Comparison of ENCODE assay signal across 8 mouse cellular contexts in genomic region chr4:124700248-124700971, GRCm38 (mm10). TPM values are rescaled to one million over a fixed set of nuclear protein-coding genes. Genes with fewer than 3 reads are reported as not detected.
A peak's percentile ranks its signal among the peaks of the same experiment; 100 is the strongest.
DNase-seq lines count a peak whose midpoint lies in the region; ATAC-seq and TF ChIP-seq lines count a peak whose summit lies in the region.

Gene Fhl3 (plus strand): TSS chr4:124700701.

- peaks cover 53% of the 10 kb centered on the region for H3K4me1 ChIP-seq in forebrain, embryonic 12.5 days
- peaks cover 47% of the 10 kb centered on the region for H3K4me1 ChIP-seq in limb, embryonic 11.5 days (ENCODE audit: control insufficient read depth, insufficient read depth, low read length)
- peaks cover 48% of the 10 kb centered on the region for H3K4me1 ChIP-seq in midbrain, embryonic 11.5 days (ENCODE audit: control insufficient read depth, insufficient read depth, low read length)
- H3K4me1 ChIP-seq in stomach, embryonic 15.5 days = peaks cover 34% of the 10 kb centered on the region

- in situ Hi-C loops in Patski (cut with MboI; ENCODE audit: low pct_unique_long_range_greater_than_20kb) = no loop called here

- 0% methylated on average over 36 of the region's 59 CpGs for WGBS in forebrain, embryonic 12.5 days
- WGBS in limb, embryonic 11.5 days = under 1% methylated on average over 55 of the region's 59 CpGs
- WGBS in midbrain, embryonic 11.5 days = under 1% methylated on average over 59 of the region's 59 CpGs
- WGBS in stomach, embryonic 15.5 days = under 1% methylated on average over 39 of the region's 59 CpGs

- H3K36me3 ChIP-seq in forebrain, embryonic 12.5 days (replicated peaks) = no peaks in the 10 kb centered on the region
- no peaks in the 10 kb centered on the region for H3K36me3 ChIP-seq in limb, embryonic 11.5 days (ENCODE audit: control insufficient read depth, insufficient read depth, low read length)
- no peaks in the 10 kb centered on the region for H3K36me3 ChIP-seq in midbrain, embryonic 11.5 days (ENCODE audit: control insufficient read depth, insufficient read depth, low read length)
- H3K36me3 ChIP-seq in stomach, embryonic 15.5 days = no peaks in the 10 kb centered on the region

- CTCF ChIA-PET in Patski (lab: Charles Lee) = interaction anchor here (0.8 to 1.4 kb wide), 3 partner anchors 14 to 16 kb away, joined by 3 read pairs; no protein-coding TSS in a partner anchor

- POLR2A ChIA-PET in Patski (lab: Charles Lee) = interaction anchor here (1.0 kb wide), 1 partner anchor 9 kb away, joined by 4 read pairs; no protein-coding TSS in a partner anchor

- H3K4me3 ChIP-seq in forebrain, embryonic 12.5 days (replicated peaks) = peak within 1 kb of the TSS; percentile 74
- H3K4me3 ChIP-seq in limb, embryonic 11.5 days (ENCODE audit: low read depth, low read length) = peak within 1 kb of the TSS; percentile 90
- peak within 1 kb of the TSS; percentile 63 for H3K4me3 ChIP-seq in midbrain, embryonic 11.5 days (ENCODE audit: low read depth, low read length)
- H3K4me3 ChIP-seq in stomach, embryonic 15.5 days (replicated peaks) = peak within 1 kb of the TSS; percentile 84

- no peak for TF ChIP-seq CTCF in Patski (IDR thresholded peaks at IDR 0.05)

- intact Hi-C loops in heart, postnatal 36 days (cut with DNase I) = no loop called here

- H3K27me3 ChIP-seq in Patski = no peaks in the 10 kb centered on the region
- peaks cover 20% of the 10 kb centered on the region for H3K27me3 ChIP-seq in forebrain, embryonic 12.5 days
- H3K27me3 ChIP-seq in limb, embryonic 11.5 days (ENCODE audit: control insufficient read depth, insufficient read depth, low read length) = no peaks in the 10 kb centered on the region
- H3K27me3 ChIP-seq in midbrain, embryonic 11.5 days (ENCODE audit: control insufficient read depth, insufficient read depth, low read length) = peaks cover 4% of the 10 kb centered on the region
- H3K27me3 ChIP-seq in stomach, embryonic 15.5 days (replicated peaks) = no peaks in the 10 kb centered on the region

- ATAC-seq in Patski = peak; percentile 73
- peak; percentile 59 for ATAC-seq in forebrain, embryonic 12.5 days (ENCODE audit: low FRiP score)
- ATAC-seq in limb, embryonic 11.5 days (ENCODE audit: insufficient number of reproducible peaks, low FRiP score, low TSS enrichment, low read depth) = peak; percentile 67
- ATAC-seq in midbrain, embryonic 11.5 days (ENCODE audit: low FRiP score) = peak; percentile 65
- ATAC-seq in stomach, embryonic 15.5 days (ENCODE audit: insufficient read depth, low FRiP score, low read depth) = peak; percentile 65
- ATAC-seq in erythroid progenitor cell, adult 5-6 weeks (replicated peaks; ENCODE audit: low FRiP score, poor library complexity, severe bottlenecking) = no peak

- peak within 1 kb of the TSS; percentile 96 for H3K4me2 ChIP-seq in forebrain, embryonic 12.5 days
- H3K4me2 ChIP-seq in limb, embryonic 11.5 days (ENCODE audit: low read depth, severe bottlenecking) = peak within 1 kb of the TSS; percentile 82
- peak within 1 kb of the TSS; percentile 95 for H3K4me2 ChIP-seq in midbrain, embryonic 11.5 days
- peak within 1 kb of the TSS; percentile 79 for H3K4me2 ChIP-seq in stomach, embryonic 15.5 days

- H3K9me3 ChIP-seq in forebrain, embryonic 12.5 days = no peaks in the 10 kb centered on the region
- H3K9me3 ChIP-seq in limb, embryonic 11.5 days (ENCODE audit: control insufficient read depth, low read length) = no peaks in the 10 kb centered on the region
- H3K9me3 ChIP-seq in midbrain, embryonic 11.5 days (ENCODE audit: control insufficient read depth, low read length) = no peaks in the 10 kb centered on the region
- no peaks in the 10 kb centered on the region for H3K9me3 ChIP-seq in stomach, embryonic 15.5 days

- peak within 1 kb of the TSS; percentile 74 for H3K9ac ChIP-seq in forebrain, embryonic 12.5 days
- peak within 1 kb of the TSS; percentile 86 for H3K9ac ChIP-seq in limb, embryonic 11.5 days (ENCODE audit: low read length)
- H3K9ac ChIP-seq in midbrain, embryonic 11.5 days (ENCODE audit: low read length) = peak within 1 kb of the TSS; percentile 76
- H3K9ac ChIP-seq in stomach, embryonic 15.5 days = peak within 1 kb of the TSS; percentile 86

- peak; percentile 90 for DNase-seq in 416B (ENCODE audit: low read depth)
- DNase-seq in Patski (ENCODE audit: low read depth, low spot score) = no peak
- DNase-seq in heart, postnatal 36 days = peak; percentile 60 to 74
- DNase-seq in limb, embryonic 11.5 days (ENCODE audit: low spot score) = peak; percentile 89
- peak; percentile 94 for DNase-seq in midbrain, embryonic 11.5 days (ENCODE audit: low spot score, missing footprints)

- H3K27ac ChIP-seq in forebrain, embryonic 12.5 days = peak within 1 kb of the TSS; percentile 53; the same call in 1 of the 2 replicates
- H3K27ac ChIP-seq in limb, embryonic 11.5 days (replicated peaks; ENCODE audit: low read depth, low read length) = peak within 1 kb of the TSS; percentile 88
- no peak within 1 kb of the TSS for H3K27ac ChIP-seq in midbrain, embryonic 11.5 days (ENCODE audit: low read depth, low read length)
- peak within 1 kb of the TSS; percentile 94 for H3K27ac ChIP-seq in stomach, embryonic 15.5 days

RNA-seq across cellular contexts. Expression of gene Fhl3, which starts in this region (rescaled TPM):
- 35.5 TPM for polyA plus RNA-seq in Patski (2021)
- 2.2 TPM in 2 replicates for polyA plus RNA-seq in forebrain, embryonic 12.5 days (2016; fragmentation: Nextera tagmentation; extraction: Ambion mirVana)
- total RNA-seq in heart, postnatal 36 days (2021) = 10 to 100 TPM; 12.9 to 13.7 TPM
- 11.5 and 11.6 TPM in 2 replicates for polyA plus RNA-seq in limb, embryonic 11.5 days (2014; fragmentation: Nextera tagmentation; extraction: Ambion mirVana)
- polyA plus RNA-seq in midbrain, embryonic 11.5 days (2014; fragmentation: Nextera tagmentation; extraction: Ambion mirVana) = 3.9 and 4.5 TPM in 2 replicates
- polyA plus RNA-seq in stomach, embryonic 15.5 days (2015; fragmentation: Nextera tagmentation; extraction: Ambion mirVana) = 12.3 and 14.2 TPM in 2 replicates
- 4.0 TPM in 1 of 2 replicates, not detected in the other for total RNA-seq in erythroid progenitor cell, adult 5-6 weeks (2015; ENCODE audit: low replicate concordance)
- total RNA-seq in erythroid progenitor cell, adult 5-6 weeks (2017; ENCODE audit: low replicate concordance) = 0.64 TPM in 1 of 2 replicates, not detected in the other
